Mouse (Mus musculus): Measurements from ENCODE around the gene Idnk. TPM values are rescaled to one million over a fixed set of nuclear protein-coding genes. Genes with fewer than 3 reads are reported as not detected.

Gene Idnk
- total and polyA plus RNA-seq, 2 experiments from 2014 or later: 18.4 to 54.3 TPM

DNA sequence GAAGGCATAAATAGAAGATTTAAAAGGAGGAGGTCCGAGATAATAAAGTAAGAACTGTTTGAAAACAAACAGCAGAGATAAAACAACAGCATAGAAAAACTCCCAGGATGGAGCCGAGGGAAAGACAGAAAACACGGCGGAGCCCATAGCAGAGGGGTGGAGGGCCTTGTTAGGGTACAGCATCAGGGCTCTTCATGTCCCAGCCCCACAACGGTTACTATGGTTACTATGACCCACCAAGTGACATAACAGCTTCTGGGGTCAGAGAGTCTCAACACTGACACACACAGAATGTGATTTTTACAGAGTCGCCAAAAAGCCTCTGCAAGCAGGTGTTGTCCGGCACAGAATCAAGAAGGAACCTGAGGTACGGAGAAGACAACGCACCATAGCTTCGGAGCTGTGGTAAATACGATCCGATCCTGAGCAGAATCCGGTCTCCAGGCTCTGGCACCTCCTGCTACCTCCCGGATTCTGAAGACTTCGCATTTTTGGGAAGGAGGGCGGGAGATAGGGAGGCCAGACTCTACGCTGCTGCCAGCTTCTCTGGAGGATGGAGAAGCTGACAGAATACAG, 9.1 kb upstream of the Idnk start:
- DNase-seq (ENCODE audit: low spot score) (peak; percentile 87), ATAC-seq (ENCODE audit: low FRiP score) (peak; percentile 79)
- H3K9ac ChIP-seq (replicated peaks; ENCODE audit: low read length, poor library complexity, severe bottlenecking): 0 out of 2 replicates have a peak overlapping the region, but pooled peaks have one; percentile 9
- no peaks in the 10 kb centered on the region for H3K9me3 ChIP-seq (ENCODE audit: low read length)
- H3K27me3 ChIP-seq (ENCODE audit: insufficient read depth, low read length): no peaks in the 10 kb centered on the region
- H3K4me2 ChIP-seq (ENCODE audit: low read depth, low read length, poor library complexity, severe bottlenecking): peak overlapping the region; percentile 52
- H3K4me1 ChIP-seq (ENCODE audit: insufficient read depth, low read length): no peaks in the 10 kb centered on the region; the same call in 1 of the 2 replicates
- under 1% methylated on average over 17 of the region's 17 CpGs for WGBS
- H3K4me3 ChIP-seq (ENCODE audit: low read depth, low read length): peak overlapping the region; percentile 33
- H3K36me3 ChIP-seq (ENCODE audit: insufficient read depth, low read length): no peaks in the 10 kb centered on the region
- H3K27ac ChIP-seq (ENCODE audit: low read depth, low read length): 0 out of 2 replicates have a peak overlapping the region, but pooled peaks have one; percentile 6
- TF ChIP-seq CTCF (IDR thresholded peaks at IDR 0.05): no peak

DNA sequence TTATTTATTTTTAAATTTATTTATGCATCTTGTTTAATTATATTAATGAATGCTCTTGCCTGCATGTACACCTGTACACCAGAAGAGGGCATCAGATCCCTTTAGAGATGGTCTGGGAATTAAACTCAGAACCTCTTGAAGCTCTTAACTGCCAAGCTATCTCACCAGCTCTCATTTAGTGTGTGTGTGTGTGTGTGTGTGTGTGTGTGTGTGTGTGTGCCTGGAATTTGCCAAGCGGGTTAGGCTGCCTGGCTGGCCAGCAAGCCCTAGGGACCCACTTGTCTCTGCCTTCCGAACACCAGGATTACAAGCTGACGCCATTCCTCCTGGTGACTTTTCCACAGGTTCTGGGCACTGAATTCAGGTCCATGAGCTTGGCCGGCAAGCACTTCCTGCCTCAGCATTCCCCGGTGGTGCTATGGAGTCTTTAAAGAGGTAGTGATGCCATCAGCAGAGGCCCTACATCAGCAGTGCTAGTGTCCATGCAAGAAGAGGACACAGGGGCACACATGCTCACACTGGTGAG, 8.4 kb upstream of the Idnk start:
- H3K4me1 ChIP-seq (ENCODE audit: insufficient read depth, low read length): no peaks in the 10 kb centered on the region; the same call in 1 of the 2 replicates
- peak; percentile 54; the same call in 1 of the 2 replicates for ATAC-seq (ENCODE audit: low FRiP score)
- H3K27ac ChIP-seq (ENCODE audit: low read depth, low read length): 0 out of 2 replicates have a peak overlapping the region, but pooled peaks have one; percentile 6
- no peaks in the 10 kb centered on the region for H3K36me3 ChIP-seq (ENCODE audit: insufficient read depth, low read length)
- H3K9me3 ChIP-seq (ENCODE audit: low read length): no peaks in the 10 kb centered on the region
- peak; percentile 77 for TF ChIP-seq CTCF (IDR thresholded peaks at IDR 0.05)
- H3K4me3 ChIP-seq (ENCODE audit: low read depth, low read length): peak overlapping the region; percentile 33
- H3K9ac ChIP-seq (replicated peaks; ENCODE audit: low read length, poor library complexity, severe bottlenecking): 0 out of 2 replicates have a peak overlapping the region, but pooled peaks have one; percentile 9
- WGBS: 40% methylated on average over 5 of the region's 5 CpGs
- peak; percentile 61 for DNase-seq (ENCODE audit: low spot score)
- H3K27me3 ChIP-seq (ENCODE audit: insufficient read depth, low read length): no peaks in the 10 kb centered on the region
- peak overlapping the region; percentile 52 for H3K4me2 ChIP-seq (ENCODE audit: low read depth, low read length, poor library complexity, severe bottlenecking)

DNA sequence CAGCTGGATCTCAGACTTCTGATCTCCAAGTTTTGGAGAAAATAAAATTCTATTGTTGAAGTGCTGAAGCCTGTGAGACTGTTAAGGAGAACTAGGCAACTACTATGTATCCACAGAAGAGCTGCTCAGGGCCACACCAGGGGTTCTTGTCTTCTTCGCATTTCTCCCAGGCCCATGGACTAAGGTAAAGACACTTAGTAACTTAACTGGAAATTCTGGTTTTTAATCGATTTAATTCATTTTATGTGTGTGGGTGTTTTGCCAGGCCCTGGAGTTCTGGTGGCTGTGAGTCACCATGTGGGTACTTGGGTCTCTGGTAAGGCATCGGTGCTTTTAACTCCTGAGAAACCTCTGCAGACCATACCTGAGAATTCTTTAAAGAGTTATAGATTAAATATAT, 7.8 kb upstream of the Idnk start:
- WGBS: 92% methylated on average over 3 of the region's 3 CpGs
- no peak overlapping the region for H3K4me3 ChIP-seq (ENCODE audit: low read depth, low read length)
- peak overlapping the region; percentile 52; the same call in 1 of the 2 replicates for H3K4me2 ChIP-seq (ENCODE audit: low read depth, low read length, poor library complexity, severe bottlenecking)
- no peaks in the 10 kb centered on the region for H3K36me3 ChIP-seq (ENCODE audit: insufficient read depth, low read length)
- H3K27ac ChIP-seq (ENCODE audit: low read depth, low read length): no peak overlapping the region
- H3K4me1 ChIP-seq (ENCODE audit: insufficient read depth, low read length): no peaks in the 10 kb centered on the region; the same call in 1 of the 2 replicates
- DNase-seq (ENCODE audit: low spot score): no peak
- no peaks in the 10 kb centered on the region for H3K27me3 ChIP-seq (ENCODE audit: insufficient read depth, low read length)
- ATAC-seq (ENCODE audit: low FRiP score): no peak
- no peak for TF ChIP-seq CTCF (IDR thresholded peaks at IDR 0.05)
- H3K9me3 ChIP-seq (ENCODE audit: low read length): no peaks in the 10 kb centered on the region
- H3K9ac ChIP-seq (replicated peaks; ENCODE audit: low read length, poor library complexity, severe bottlenecking): no peak overlapping the region

DNA sequence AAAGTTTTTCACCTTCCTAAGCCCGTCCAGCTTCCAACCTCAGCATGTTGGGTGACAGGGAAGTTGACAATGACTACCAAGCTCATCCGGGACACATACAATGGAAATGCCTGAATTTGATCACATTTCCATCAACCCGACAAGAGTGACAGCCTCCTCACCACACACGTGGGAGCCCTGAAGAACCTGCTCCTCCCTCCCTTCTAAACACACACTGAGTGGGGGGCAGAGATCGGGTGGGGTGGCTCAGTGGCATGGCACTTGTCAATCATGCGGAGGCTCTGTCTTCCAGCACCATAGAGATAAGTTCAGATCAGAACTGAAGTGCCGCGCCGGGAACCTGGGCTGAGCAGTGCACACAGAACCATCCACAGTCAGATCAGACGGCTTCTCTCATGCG, 7.0 kb upstream of the Idnk start:
- WGBS: 80% methylated on average over 11 of the region's 11 CpGs
- no peak for TF ChIP-seq CTCF (IDR thresholded peaks at IDR 0.05)
- ATAC-seq (ENCODE audit: low FRiP score): no peak

DNA sequence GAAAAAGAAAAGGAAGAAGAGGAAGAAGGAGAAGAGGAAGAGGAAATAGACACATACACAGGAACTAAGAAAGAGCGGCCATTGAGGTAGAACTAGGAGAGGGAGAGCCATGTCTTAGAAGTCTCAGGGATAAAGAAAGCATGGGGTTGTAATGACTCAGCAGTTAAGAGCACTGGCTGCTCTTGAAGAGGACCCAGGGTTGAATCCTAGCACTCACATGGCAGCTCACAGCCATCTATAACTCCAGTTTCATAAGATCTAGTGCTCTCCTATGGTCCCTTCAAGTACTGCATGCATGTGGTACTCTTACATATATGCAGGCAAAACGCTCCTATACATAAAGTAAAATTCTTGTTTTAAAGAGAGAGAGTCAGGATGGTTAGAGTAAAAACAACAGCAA, 1.4 kb upstream of the Idnk start:
- no peaks in the 10 kb centered on the region for H3K9me3 ChIP-seq (ENCODE audit: low read length)
- H3K36me3 ChIP-seq (ENCODE audit: insufficient read depth, low read length): peaks cover 10% of the 10 kb centered on the region
- ATAC-seq (ENCODE audit: low FRiP score) (no peak), DNase-seq (ENCODE audit: low spot score) (no peak)
- no peak overlapping the region for H3K27ac ChIP-seq (ENCODE audit: low read depth, low read length)
- H3K4me3 ChIP-seq (ENCODE audit: low read depth, low read length): no peak overlapping the region
- no peaks in the 10 kb centered on the region; the same call in 1 of the 2 replicates for H3K4me1 ChIP-seq (ENCODE audit: insufficient read depth, low read length)
- 91% methylated on average over 2 of the region's 2 CpGs for WGBS
- H3K4me2 ChIP-seq (ENCODE audit: low read depth, low read length, poor library complexity, severe bottlenecking): no peak overlapping the region
- no peak overlapping the region for H3K9ac ChIP-seq (replicated peaks; ENCODE audit: low read length, poor library complexity, severe bottlenecking)
- peak; percentile 12; the same call in 1 of the 2 replicates for TF ChIP-seq CTCF (IDR thresholded peaks at IDR 0.05)
- no peaks in the 10 kb centered on the region for H3K27me3 ChIP-seq (ENCODE audit: insufficient read depth, low read length)

More for the DNA sequence above, 7.0 kb upstream of the Idnk start:
- H3K4me2 ChIP-seq (ENCODE audit: low read depth, low read length, poor library complexity, severe bottlenecking): no peak overlapping the region
- H3K36me3 ChIP-seq (ENCODE audit: insufficient read depth, low read length): no peaks in the 10 kb centered on the region
- H3K9ac ChIP-seq (replicated peaks; ENCODE audit: low read length, poor library complexity, severe bottlenecking): no peak overlapping the region
- H3K9me3 ChIP-seq (ENCODE audit: low read length): no peaks in the 10 kb centered on the region
- H3K27ac ChIP-seq (ENCODE audit: low read depth, low read length): no peak overlapping the region
- H3K4me3 ChIP-seq (ENCODE audit: low read depth, low read length): no peak overlapping the region
- H3K27me3 ChIP-seq (ENCODE audit: insufficient read depth, low read length): no peaks in the 10 kb centered on the region
- no peaks in the 10 kb centered on the region; the same call in 1 of the 2 replicates for H3K4me1 ChIP-seq (ENCODE audit: insufficient read depth, low read length)
- no peak for DNase-seq (ENCODE audit: low spot score)

DNA sequence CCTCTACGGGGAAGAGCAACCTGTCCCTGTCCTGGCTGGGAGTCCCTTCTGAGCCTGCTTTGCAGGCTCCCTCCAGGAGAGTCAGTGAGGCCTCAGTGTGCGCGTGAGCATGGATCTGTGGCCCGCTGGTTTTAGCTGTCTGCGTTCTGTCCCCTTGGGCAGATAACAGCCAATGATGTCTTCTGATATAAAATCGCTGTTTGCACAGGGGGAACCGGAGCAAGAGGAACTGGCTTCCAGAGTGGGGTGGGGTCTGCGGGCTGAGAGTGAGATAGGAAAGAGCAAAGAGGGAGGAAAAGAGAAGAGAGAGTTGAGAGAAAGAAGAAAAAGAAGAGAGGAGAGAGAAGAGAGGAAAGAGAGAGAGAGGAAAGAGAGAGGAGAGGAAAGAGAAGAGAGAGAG, 413 bp upstream of the Idnk start:
- no peaks in the 10 kb centered on the region for H3K27me3 ChIP-seq (ENCODE audit: insufficient read depth, low read length)
- WGBS: 14% methylated on average over 8 of the region's 8 CpGs
- H3K36me3 ChIP-seq (ENCODE audit: insufficient read depth, low read length): peaks cover 11% of the 10 kb centered on the region
- peak overlapping the region; percentile 82; the same call in 1 of the 2 replicates for H3K27ac ChIP-seq (ENCODE audit: low read depth, low read length)
- H3K9me3 ChIP-seq (ENCODE audit: low read length): no peaks in the 10 kb centered on the region
- H3K4me1 ChIP-seq (ENCODE audit: insufficient read depth, low read length): no peaks in the 10 kb centered on the region; the same call in 1 of the 2 replicates
- DNase-seq (ENCODE audit: low spot score) (peak; percentile 24), ATAC-seq (ENCODE audit: low FRiP score) (no peak)
- peak overlapping the region; percentile 79 for H3K9ac ChIP-seq (replicated peaks; ENCODE audit: low read length, poor library complexity, severe bottlenecking)
- no peak for TF ChIP-seq CTCF (IDR thresholded peaks at IDR 0.05)
- H3K4me3 ChIP-seq (ENCODE audit: low read depth, low read length): peak overlapping the region; percentile 81
- peak overlapping the region; percentile 95 for H3K4me2 ChIP-seq (ENCODE audit: low read depth, low read length, poor library complexity, severe bottlenecking)
